Mouse (Mus musculus) CD8-positive naive resting alpha-beta T cell, adult 2 months (primary cell): ENCODE measurements around the gene Dnaaf1.

Experiments used
- DNase-seq, 2 experiments: peaks; one replicate each; pipeline ENCODE4 v3.0.0; 2022; ENCODE audit warnings: low read depth in 2 of 2, low spot score in 2 of 2

Gene Dnaaf1

GRCm38 (mm10) chr8:119622555-119622954, 47.5 kb downstream of the Dnaaf1 start:
- DNase-seq = no peak

GRCm38 (mm10) chr8:119623061-119623460, 48.0 kb downstream of the Dnaaf1 start:
- no peak for DNase-seq

- no peak for DNase-seq
Observed at GRCm38 (mm10) chr8:119623744-119624143, 48.7 kb downstream of the Dnaaf1 start.

GRCm38 (mm10) chr8:119624916-119625315, 49.9 kb downstream of the Dnaaf1 start:
- DNase-seq = no peak

GRCm38 (mm10) chr8:119625788-119626187, 50.8 kb downstream of the Dnaaf1 start:
- no peak for DNase-seq

GRCm38 (mm10) chr8:119627199-119627598, 52.2 kb downstream of the Dnaaf1 start:
- no peak for DNase-seq

- DNase-seq = no peak
Observed at GRCm38 (mm10) chr8:119627613-119628359, 52.8 kb downstream of the Dnaaf1 start.

GRCm38 (mm10) chr8:119630841-119631240, 55.8 kb downstream of the Dnaaf1 start:
- no peak for DNase-seq

- DNase-seq = no peak
Observed at GRCm38 (mm10) chr8:119632246-119632645, 57.2 kb downstream of the Dnaaf1 start.

GRCm38 (mm10) chr8:119632909-119633308, 57.9 kb downstream of the Dnaaf1 start:
- no peak for DNase-seq

- no peak for DNase-seq
Observed at GRCm38 (mm10) chr8:119634616-119635336, 59.7 kb downstream of the Dnaaf1 start.

GRCm38 (mm10) chr8:119635378-119635777, 60.3 kb downstream of the Dnaaf1 start, which contains the start of gene Kcng4:
TSS of gene Kcng4 (minus strand) at chr8:119635680.
- no peak for DNase-seq

GRCm38 (mm10) chr8:119635958-119636357, 60.9 kb downstream of the Dnaaf1 start:
- no peak for DNase-seq

GRCm38 (mm10) chr8:119636766-119637165, 61.7 kb downstream of the Dnaaf1 start:
- no peak for DNase-seq

GRCm38 (mm10) chr8:119637381-119637780, 62.3 kb downstream of the Dnaaf1 start:
- DNase-seq = no peak

- DNase-seq = no peak
Observed at GRCm38 (mm10) chr8:119638261-119638660, 63.2 kb downstream of the Dnaaf1 start.

GRCm38 (mm10) chr8:119639798-119640197, 64.8 kb downstream of the Dnaaf1 start:
- no peak for DNase-seq

GRCm38 (mm10) chr8:119641058-119641457, 66.0 kb downstream of the Dnaaf1 start:
- no peak for DNase-seq

- DNase-seq = no peak
Observed at GRCm38 (mm10) chr8:119642960-119643359, 67.9 kb downstream of the Dnaaf1 start.

- no peak for DNase-seq
Observed at GRCm38 (mm10) chr8:119644429-119644960, 69.5 kb downstream of the Dnaaf1 start.

- no peak for DNase-seq
Observed at GRCm38 (mm10) chr8:119644981-119645597, 70.1 kb downstream of the Dnaaf1 start.

GRCm38 (mm10) chr8:119646197-119646596, 71.2 kb downstream of the Dnaaf1 start:
- no peak for DNase-seq
